Mouse (Mus musculus) heart, postnatal 14 days (tissue): Measurements from ENCODE around the gene Acaa1b. TPM values are rescaled to one million over a fixed set of nuclear protein-coding genes. Genes with fewer than 3 reads are reported as not detected.

Experiments used
- total RNA-seq, 2 experiments: library from RNA; stranded (reverse); gene quantifications; 2 replicates each; pipeline ENCODE4 v1.2.3; 2021

Acaa1b gene
- total RNA-seq, 2 experiments from 2014 or later: 1.3 to 2.6 TPM

Other genes with a start within 250 kb of the Acaa1b start
- gene Ctdspl, start 230.6 kb downstream of the Acaa1b start, total RNA-seq: 10 to 100 TPM; 12.3 to 13.7 TPM
- gene Vill, start 104.3 kb downstream of the Acaa1b start, total RNA-seq: 1 to 10 TPM in 1 of 2 experiments, under 1 TPM in 1; 0.74 to 1.4 TPM
- gene Plcd1, start 63.6 kb downstream of the Acaa1b start, total RNA-seq: 10 to 100 TPM; 14.2 to 18.6 TPM
- under 1 TPM; 0.34 to 0.65 TPM for gene Dlec1, start 54.6 kb downstream of the Acaa1b start, total RNA-seq
- gene Gm47289, start 2.1 kb upstream of the Acaa1b start, total RNA-seq: not detected
- not detected for gene Slc22a13, start 52.0 kb upstream of the Acaa1b start, total RNA-seq
- gene Oxsr1, start 165.3 kb upstream of the Acaa1b start, total RNA-seq: 10 to 100 TPM; 37.8 to 39.9 TPM
- 10 to 100 TPM; 81.0 to 81.7 TPM for gene Acaa1a, start 182.6 kb upstream of the Acaa1b start, total RNA-seq
- gene Myd88, start 184.3 kb upstream of the Acaa1b start, total RNA-seq: 10 to 100 TPM; 15.7 to 16.4 TPM
- under 1 TPM; 0.24 to 0.29 TPM for gene Xylb, start 200.3 kb upstream of the Acaa1b start, total RNA-seq
- under 1 TPM in 1 of 2 experiments, not detected in 1; 0.22 TPM for gene Slc22a14, start 208.5 kb upstream of the Acaa1b start, total RNA-seq
- 1 to 10 TPM; 5.7 to 6.7 TPM for gene Acvr2b, start 245.0 kb upstream of the Acaa1b start, total RNA-seq